Mouse (Mus musculus): ENCODE data around the gene St14.

The St14 gene

DNA sequence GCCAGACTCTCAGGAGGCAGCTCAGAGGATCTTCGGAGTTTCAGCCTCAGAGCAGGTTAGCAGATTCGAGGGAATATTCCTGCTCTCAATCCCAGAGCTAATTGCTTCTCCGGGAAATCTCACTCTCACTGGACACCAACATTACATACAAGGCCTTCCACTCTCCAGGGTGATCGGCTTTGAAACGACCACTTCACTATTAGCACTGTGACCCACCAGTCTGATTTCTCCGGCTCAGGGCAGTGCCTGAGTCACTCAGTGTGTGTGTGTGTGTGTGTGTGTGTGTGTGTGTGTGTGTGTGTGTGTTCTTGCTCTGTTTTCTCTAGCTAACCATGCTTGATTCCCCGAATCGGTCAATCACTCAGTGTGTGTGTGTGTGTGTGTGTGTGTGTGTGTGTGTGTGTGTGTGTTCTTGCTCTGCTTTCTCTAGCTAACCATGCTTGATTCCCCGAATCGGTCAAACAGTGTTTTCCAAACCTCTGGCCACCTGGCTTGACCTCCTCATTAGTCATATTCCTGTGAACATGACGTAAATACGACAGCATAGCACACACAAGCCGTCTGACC lies 9.1 kb downstream of the St14 start:
- no peak for DNase-seq (ENCODE audit: low spot score)

DNA sequence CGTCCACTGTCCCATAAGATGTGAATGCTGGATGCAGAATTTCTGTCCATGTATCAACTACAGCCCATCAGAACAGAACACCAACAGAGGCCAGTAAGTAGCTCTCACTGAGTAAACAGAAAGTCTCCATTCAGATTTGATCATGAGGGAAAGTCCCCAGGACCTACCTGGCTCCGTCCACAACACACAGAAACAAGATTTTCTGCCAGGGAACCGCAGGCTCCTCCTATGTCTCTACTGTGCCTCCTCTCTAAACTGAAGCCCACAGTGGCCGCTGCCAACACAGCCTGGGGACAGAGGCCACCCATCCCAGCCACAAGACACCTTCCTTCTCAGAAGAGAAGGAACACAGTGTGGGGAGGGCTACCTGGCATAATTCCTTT lies 11.1 kb downstream of the St14 start:
- no peak for DNase-seq (ENCODE audit: low spot score)

DNA sequence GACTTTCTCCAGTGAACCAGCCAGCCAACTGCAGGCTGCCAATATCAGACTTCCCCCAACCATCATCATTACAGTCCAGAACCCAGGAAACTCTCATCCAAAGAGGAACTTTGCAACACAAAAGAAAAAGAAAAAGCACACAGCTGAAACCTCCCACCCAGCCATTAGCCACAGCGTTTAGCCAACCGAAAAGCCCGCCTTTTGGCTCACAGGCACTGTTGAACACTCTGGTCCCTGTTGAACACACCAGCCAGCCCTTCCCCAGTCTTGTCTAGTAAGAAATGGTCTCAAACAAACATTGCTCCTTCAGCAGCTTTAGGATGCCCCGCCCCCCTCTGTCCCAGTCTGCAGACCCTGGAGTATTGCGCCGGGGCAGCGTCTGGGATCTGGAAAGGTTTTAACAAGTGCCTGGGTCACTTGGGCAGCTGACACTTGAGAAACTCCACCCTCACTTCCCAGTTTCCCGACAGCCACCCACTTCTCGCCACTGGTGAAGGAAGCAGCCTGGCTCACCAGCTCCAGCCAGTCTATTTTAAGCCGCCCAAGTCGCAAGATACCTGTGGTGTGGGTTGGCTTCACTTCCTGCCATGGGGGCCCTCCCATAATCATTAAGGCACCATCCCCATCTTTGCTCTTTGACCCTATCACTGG lies 11.6 kb downstream of the St14 start:
- DNase-seq (ENCODE audit: low spot score): no peak

DNA sequence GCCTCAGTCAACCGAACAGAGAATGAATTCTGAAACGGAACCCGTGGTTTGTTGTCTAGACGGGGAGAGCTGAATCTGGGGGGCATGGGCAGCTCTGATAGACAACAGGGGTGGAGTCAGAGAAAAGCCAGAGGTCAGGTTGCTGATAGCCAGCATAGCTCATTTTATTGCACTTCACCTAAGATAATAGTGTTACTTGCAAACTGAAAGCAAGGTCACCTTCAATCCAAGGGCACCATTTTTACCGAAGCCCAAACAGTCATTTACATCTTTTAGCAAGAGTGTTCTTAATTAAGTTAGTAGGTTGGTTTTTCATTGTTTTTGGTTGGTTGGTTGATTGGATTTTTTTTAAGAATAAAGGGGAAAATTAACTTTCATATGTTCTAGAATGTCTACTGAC lies 12.2 kb downstream of the St14 start:
- no peak for DNase-seq (ENCODE audit: low spot score)

DNA sequence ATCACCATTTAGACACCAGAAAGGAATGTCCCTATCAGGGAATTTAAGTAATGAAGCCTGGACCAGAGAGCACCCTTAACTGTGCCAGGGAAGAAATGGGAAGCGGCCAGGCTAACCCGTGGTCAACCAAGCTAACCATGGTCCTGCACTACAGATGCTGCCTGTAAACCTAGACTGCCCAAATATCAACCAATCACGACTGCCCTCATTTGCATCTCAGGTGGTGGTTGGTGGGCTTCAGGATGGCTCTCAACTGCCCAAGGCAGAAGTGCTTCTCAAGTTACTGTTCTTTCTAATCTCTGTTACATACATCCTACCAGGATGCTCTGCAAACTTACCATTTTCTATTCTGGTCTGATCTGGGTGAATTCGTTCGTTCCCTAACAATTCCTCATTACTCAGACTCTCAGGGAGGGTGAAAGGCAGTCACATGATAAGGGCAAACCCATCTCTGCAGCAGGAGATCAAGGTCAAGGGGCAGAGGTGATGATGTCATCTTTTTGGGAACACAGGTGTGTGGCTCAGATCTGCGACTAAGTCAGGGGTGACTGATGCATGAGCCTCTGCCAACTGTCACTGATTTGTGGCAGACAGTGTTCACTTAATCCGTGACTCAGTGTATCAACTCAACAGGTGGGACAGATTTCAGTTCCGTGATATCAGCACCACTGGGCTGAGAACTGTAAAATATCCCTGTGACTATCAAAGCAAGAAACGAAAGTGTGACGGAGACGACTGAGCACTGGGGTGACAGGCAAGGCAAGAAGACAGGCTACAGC lies 12.9 kb downstream of the St14 start:
- no peak for DNase-seq (ENCODE audit: low spot score)

DNA sequence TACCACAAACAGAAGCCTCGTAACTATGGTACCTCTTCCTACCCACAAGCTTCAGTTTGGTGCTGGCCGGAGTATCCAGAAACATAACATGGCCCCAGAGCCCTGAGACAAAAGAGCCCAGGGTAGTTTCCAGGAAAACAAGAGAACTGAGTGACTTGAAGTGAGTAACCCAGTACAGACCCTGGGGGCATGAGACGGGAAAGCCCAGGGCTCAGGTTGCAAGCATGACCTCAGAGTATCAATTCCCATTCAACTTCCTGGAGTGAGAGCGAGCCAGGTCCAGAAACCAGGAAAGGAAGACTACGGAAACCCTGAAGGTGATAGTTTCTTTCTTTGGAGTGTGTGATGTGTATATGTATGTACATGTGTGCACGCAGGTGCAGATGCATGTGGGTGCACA lies 14.2 kb downstream of the St14 start:
- no peak for DNase-seq (ENCODE audit: low spot score)

DNA sequence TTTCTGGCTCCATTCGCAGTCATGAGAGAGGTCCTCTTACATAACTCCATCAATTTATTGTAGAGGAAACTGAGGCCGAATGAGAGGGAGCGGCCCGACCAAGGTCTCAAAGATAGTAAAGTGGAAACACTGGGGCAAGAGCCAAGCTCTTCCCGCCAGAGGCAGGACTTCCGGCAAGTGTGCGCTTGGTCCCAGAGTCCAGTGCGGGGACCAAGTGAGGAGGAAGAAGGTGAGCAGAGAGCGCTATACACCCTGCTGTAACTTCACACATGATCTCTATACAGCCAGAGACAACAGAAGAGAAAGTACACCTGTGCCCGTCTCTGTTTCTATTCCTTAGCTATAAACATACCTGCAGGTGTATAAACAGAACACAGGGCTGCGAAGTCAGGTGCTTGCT lies 14.6 kb downstream of the St14 start:
- DNase-seq (ENCODE audit: low spot score): no peak

DNA sequence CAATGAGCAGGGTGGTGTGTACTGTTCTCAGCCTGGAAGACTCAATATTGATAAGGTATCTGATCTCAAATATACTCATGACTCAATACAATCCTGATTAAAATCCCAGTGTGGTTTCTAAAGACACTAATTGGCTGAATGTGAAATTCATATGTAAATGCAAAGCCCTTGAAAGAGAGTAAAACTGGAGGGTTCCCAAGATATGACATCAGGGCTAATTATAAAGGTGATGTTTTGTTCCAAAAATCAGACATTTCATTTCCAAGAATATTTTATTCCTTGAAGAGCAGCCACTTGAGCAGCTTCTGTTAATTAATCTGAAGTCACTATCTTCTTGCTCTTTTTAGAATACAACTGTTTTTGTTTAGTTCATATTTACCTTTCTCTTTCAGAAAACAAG lies 16.1 kb downstream of the St14 start:
- DNase-seq (ENCODE audit: low spot score): no peak

DNA sequence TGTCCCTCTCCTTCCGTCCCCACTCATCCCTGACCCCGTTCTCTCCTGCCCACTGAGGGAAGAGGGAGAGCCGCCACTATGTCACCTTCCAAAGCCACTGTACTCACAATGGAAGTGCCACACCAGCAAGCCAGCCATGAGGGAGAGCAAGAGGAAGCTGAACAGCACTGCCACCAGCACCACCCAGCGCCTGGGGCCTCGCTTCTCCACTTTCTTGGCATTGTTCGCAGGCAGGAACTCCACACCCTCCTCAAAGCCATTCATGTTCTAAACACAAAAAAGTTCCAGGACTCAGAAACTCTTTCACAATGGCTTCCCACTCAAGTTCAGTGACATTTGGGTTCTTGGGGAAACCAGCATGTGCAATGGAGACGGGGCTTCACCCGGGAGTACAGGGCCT lies 23.2 kb downstream of the St14 start:
- DNase-seq (ENCODE audit: low spot score): no peak

DNA sequence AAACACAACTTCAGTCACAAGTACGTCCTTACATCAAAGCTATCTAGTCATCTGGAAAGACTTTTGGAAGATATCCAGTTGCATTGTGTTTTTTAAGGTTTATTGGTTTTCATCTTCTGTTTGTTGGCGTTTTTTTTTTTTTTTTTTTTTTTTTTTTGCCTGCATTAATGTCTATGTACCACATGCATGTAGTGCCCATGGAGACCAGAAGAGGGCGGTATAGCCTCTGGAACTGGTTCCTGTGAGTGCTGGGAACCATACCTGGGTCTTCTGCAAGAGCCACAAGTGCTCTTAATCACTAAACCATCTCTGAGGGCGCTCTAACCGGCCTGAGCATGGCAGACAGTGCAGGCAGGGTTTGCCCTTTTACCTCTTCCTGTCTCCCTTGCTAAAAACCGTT lies 33.5 kb downstream of the St14 start:
- no peak for DNase-seq (ENCODE audit: low spot score)

DNA sequence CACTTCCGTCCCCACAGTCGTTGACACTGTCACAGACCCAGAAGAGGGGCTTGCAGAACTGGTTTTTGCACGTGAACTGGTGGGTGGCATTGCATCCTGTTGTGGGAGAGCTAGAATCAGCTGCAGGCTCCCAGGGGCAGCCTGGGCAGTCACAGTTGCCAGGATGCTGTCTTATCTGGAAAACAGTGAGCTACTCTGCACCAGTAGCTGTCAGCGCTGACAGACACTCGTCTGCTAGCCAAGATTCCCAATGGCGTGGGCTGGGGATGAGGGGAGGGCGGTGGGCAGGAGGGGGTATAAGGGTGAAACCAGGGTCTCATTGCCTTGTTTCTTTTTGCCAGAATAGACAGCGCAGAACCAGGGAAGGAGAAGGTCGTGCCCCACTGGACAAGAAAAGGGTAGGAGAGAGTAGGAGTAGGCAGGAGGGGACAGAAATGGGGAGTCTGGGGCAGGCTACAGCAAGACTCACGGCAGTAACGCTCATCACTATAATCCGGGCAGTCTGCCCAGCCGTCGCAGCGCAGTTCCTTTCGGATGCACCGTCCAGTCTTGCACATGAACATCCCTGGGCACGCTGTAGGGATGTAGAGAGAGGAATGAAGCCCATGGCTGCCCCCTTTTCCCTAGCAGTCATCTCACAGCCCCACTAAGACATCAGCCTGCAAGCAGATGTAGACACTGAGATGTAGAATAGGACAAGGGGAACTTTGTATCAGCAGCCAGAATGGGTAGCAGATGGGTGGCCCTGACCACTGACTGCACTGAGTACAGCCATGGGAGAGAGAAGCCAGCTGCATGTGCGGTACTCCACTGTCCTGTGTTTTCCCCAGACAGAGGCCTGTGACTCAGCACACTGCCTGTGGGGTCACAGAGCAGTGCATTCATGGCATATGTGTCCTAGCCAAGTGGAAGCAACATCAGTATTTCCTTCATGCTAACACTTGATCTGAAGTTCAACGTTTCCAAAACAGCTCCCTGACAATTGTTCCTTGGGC lies 34.3 kb downstream of the St14 start:
- no peak for DNase-seq (ENCODE audit: low spot score)

DNA sequence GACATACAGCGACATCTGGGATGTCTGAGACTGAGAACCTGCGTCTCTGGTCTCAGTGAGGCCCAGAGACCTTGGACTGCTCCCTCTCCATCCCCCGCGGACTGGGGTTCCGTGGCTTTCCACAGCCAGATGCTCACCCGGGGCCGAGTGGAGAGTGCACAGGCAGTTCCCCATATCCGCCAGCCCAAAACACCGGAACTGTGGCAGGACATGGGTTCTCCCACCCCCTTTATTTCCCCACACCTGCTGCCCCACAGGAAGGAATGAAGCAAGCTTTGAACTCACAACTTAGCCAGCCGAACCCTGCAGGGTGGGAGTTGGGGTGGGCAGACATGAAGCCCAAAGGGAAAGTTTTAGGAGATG lies 38.8 kb downstream of the St14 start:
- no peak for DNase-seq (ENCODE audit: low spot score)

DNA sequence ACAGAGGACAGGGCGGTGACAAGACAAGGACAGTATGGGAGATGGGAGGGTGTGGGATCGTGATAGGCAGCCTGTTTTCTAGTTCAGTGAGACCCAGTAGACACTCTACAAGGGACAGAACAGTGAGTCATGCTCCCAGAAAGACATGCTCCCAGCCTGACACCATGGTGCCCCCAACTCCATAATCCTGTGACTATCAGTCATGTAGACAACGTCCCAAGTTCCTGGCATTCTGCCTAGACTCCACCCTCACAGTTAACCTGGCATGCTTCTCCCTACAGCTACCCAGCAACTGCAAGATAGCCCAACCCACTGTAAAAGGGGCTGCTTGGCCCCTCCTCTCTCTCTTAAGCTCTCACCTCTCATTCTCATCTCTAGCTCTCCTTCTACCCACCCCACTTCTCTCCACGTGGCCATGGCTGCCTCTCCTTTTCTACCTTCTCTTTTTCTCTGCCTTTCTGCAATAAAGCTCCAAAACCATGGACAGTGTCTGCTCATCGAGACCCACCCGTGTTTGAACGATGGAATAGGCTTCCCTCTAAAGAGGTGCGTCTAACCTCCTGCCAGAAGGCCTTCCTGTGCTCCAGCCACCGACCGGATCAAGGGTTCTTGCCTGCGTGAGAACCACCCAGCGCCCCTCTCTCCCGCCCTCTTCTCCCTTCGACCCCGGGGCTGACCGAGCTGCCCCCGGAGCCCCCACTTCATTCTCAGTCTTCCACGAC lies 39.4 kb downstream of the St14 start:
- DNase-seq (ENCODE audit: low spot score): no peak

DNA sequence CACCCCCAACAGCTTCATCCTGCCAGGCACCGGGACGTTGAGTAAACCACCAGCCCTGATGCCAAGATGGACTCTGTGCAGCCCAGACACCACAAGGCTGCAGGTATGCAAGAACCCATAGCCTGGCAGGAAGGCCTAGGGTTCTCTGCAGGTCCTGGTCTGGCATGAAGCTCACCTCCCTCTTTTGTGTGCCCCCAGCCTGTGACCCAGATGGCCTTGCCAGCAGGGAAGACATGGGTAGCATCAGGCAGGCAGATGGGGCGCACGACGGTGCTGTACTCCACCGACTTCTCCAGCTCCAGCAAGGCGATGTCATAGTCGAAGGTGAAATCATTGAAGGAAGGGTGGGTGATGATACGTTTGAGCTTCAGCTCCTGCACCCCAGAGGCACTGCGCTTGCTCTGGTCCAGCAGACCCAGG lies 40.5 kb downstream of the St14 start:
- DNase-seq (ENCODE audit: low spot score): no peak

DNA sequence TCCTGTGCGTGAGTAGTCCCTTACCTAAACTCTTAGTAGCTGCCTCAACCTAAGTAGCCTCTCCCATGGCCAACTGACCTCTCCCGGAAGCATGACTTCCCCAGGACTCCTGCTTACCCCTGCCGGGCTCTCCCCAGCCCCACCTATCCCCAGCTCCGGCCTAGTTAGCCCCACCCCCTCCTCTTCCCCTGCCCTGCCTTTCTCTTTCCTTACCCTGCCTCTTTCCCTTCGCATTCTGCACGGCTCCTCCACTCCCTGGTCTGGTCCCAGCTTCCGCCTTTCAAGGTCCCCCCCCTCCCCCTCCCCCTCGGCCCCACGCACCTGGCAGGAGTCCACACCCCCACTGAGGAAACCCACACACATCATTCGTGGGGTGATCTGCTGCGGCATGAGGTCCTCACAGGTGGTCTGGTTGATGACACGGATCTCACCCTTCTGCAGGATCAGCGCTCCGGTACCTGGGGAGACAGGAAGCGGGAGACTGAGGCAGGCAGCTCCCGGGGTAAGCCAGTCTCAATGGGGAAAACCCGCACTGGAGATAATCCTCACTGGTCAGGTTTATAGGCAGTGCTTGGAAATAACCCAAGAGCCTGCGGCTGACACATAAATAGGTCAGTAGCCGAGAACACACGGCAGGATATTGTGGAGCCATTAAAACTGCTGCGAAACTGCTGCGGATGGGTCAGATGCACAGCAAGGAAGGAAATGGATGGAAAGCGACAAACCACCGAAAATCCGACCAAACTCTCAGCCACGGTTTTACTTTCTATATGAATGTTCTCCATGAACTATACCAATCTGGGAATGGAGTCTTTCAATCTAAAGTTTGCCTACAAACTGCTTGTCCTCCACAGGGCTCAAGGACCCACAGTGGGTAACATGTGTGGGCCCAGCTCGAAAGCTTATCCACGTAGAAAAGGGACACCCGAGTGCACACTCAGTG lies 41.3 kb downstream of the St14 start:
- no peak for DNase-seq (ENCODE audit: low spot score)

DNA sequence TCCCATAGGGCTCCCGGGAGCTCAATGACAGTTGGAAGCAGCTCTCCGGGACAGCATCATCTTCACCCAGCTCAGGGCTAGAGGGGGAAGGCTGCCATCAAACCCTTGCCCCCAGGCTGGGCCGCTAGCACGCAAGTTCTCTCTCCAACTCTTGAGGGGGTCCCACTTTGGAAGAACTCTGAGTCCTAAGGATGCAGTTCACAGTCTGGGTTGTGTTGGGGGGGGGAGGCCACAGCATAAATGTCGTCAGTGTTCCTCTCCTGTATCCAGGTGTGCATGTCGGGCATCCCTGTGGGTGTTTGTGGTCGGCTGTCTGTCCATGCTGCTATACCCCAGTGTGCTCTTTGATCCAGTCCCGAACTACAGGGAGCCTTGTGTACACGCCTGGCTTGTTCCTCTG lies 42.1 kb downstream of the St14 start:
- no peak for DNase-seq (ENCODE audit: low spot score)

DNA sequence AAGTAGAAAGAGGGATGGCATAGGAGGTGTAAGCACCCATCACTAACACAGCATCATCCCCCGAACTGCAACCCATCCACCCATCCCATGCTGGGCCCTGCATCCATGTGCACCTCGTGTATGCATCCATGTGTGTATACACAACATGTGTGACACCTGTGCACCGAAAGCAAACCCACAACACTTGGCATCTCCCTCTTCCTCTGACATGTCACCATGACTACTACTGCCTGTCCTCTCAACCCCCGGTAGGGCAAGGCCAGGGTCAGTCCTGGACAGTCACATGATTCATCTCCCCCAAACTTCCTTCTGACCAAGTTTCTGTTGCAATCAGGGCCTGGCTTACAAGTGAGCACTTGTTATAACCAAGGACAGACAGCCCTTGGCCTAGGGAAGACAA lies 42.8 kb downstream of the St14 start:
- DNase-seq (ENCODE audit: low spot score): no peak

DNA sequence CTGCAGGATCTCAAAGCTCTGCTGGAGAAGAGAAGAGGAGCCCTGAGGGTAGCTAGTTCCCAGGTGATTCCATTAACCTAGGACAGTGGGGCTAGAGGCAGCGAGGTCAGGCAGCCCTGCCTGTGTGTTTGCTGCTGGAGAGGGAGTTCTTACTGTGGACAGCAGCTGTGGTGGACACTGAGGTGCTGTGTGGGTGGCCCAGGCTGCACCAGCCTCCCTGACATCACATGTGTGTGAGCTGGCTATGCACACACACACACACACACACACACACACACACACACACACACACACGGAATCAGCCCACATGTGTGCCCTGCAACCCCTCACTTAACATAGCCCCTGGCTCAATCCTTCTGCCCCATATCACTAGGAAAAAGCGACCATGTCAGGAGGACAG lies 43.5 kb downstream of the St14 start:
- DNase-seq (ENCODE audit: low spot score): no peak

DNA sequence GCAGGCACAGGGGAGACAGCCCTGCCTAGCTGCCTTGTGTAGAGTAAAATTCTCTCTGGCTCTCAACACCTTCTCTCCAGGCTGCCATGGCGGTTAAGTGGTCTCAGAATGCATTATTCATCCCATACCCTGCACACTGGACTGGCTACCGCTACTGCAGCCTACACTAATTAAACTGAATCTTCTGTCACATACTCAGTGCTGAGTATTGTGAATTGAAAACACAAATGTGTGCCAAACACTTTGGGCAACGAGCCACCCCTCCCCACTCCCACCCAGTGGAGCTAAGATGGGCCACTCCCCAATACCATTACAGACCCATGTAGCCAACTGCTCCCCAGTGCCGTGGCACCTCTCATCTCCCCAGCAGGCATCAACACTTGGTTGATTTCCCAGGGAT lies 44.2 kb downstream of the St14 start:
- DNase-seq (ENCODE audit: low spot score): no peak

DNA sequence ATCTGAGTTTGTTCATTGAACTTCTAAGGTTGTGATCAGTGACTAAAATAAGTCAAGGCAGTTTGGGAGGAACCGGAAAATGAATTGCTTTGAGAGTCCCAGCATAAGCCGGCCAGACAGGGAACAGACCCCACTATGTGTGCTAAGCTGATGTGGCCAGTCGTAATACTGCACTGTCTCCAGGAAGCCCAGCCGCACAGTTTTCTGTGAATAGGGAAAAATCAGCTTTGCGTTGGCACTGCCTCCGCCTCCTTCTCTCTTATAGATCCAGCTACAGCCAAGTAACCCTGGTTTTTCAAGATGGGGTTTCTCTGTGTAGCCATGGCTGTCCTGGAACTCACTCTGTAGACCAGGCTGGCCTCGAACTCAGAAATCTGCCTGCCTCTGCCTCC lies 44.9 kb downstream of the St14 start:
- no peak for DNase-seq (ENCODE audit: low spot score)

Data from ovary, postnatal 36 days (tissue).